Mouse (Mus musculus): ENCODE results near the gene Sox30.

Gene Sox30

GRCm38 (mm10) chr11:45979946-45980892, at the start of gene Sox30:
Gene Sox30, plus strand, starts transcription at chr11:45980310.
- peak; percentile 37 for DNase-seq (ENCODE audit: low spot score)

GRCm38 (mm10) chr11:45932771-45933170, 47.3 kb upstream of the Sox30 start:
- DNase-seq (ENCODE audit: low spot score) = no peak

DNA sequence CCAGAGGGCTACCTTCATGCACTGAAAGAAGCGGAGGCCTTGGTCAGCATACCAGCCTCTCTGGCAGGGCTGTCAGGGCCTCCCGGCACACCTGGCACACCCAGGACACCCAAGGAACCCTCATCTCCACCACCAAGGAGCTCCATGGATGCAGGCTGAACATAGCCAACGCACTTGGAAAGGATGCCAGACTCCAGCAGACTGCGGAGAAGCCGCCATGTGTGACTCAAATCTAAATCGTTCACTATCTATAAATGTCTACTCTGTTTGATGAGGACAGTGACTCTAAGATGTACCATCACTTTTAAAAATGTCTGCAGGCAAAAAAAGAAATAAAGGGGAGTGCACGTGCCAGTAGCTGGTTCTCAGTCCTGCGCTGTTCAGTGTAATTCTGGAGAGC, 42.6 kb upstream of the Sox30 start:
- DNase-seq (ENCODE audit: low spot score) = no peak

GRCm38 (mm10) chr11:45938917-45939316, 41.2 kb upstream of the Sox30 start:
- no peak for DNase-seq (ENCODE audit: low spot score)

GRCm38 (mm10) chr11:45942281-45942680, 37.8 kb upstream of the Sox30 start:
- DNase-seq (ENCODE audit: low spot score) = no peak

GRCm38 (mm10) chr11:45943108-45943705, 36.9 kb upstream of the Sox30 start:
- peak; percentile 56 for DNase-seq (ENCODE audit: low spot score)

DNA sequence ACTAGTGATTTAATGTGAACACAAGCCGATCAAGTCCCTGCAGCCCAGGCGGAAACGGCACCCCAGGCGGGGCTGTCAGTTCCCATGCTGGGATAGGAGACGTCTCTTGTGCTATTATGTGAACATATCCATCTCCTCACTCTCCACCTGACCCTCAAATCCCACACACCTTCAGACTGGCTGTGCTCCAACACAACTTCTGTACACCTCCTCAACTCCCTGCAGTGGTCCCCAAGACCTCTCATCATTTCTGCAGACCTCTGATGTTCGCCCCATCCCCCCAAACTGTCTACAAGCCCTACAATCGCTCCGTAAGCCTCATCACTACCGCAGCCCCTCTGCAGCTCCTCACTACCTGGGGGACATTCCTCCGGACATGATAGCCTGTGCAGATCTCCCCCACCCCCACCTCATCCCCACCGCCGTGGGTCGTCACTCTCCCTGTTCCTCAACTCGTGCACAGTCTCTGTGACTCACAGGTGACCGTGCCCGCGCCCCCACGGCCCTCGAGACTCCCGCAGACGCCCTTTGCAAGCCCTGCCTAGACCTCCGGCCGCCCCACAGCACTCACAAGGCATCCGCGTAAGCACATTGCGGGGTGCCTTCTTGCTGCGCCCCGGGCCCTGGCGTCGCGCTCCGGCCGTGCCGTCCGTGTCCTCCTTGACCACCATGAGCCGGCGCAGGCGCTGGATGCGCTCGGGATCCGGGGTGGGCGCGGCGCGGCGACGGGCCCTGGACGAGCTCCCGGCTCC, 36.0 kb upstream of the Sox30 start:
- DNase-seq (ENCODE audit: low spot score) = no peak

DNA sequence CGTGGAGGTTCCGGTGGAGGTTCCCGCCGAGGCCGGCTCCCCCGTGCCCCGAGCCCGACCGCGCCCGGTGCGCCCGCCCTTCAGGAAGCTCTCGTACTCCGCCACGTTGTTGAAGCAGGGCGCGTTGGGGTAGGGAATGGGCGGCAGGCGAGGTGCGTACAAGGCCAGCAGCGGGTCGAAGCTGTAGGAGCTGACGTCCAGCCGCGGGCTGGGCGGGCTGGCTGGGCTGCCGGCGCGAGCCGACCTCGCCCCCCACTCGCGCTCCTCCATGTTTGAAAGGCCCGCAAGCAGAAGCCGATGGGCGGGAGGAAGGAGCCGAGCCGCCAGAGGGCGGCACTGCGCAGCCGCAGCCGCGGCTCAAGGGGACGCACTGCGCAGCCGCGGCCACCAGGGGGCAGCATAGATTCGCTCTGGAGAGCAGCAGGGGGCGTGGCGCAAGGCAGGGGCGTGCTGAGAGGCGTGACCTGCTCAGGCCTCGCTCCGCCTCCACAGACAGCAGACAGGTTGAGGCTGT, 35.4 kb upstream of the Sox30 start, which contains the start of gene Lsm11:
Gene Lsm11, minus strand, starts transcription at position 293 of the 514 bp plus-strand sequence.
- peak; percentile 97 for DNase-seq (ENCODE audit: low spot score)

DNA sequence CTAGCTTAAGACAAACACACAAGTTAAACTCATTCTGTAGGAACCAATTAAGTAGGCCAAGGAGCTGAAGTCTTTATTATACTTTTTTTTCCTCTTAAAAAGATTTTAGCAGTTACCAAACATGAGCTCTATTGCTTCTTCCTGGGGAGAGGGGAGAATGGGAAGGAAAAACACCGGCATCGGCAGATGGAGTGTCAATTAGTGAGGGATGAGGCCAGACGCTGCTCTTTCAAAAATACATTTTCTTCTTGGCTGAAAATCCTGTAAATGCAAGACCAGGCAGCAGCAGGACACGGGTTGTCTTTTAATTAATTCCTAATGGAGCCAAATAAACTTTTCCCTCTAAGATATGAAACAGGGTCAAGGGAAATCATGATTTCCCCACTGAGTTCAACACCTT, 33.3 kb upstream of the Sox30 start:
- DNase-seq (ENCODE audit: low spot score) = no peak

GRCm38 (mm10) chr11:45947491-45947890, 32.6 kb upstream of the Sox30 start:
- DNase-seq (ENCODE audit: low spot score) = peak; percentile 43

GRCm38 (mm10) chr11:45955127-45955627, 24.9 kb upstream of the Sox30 start, which contains the start of gene Thg1l:
Gene Thg1l, minus strand, starts transcription at chr11:45955494.
- peak; percentile 92 for DNase-seq (ENCODE audit: low spot score)

GRCm38 (mm10) chr11:45959598-45959997, 20.5 kb upstream of the Sox30 start:
- no peak for DNase-seq (ENCODE audit: low spot score)

DNA sequence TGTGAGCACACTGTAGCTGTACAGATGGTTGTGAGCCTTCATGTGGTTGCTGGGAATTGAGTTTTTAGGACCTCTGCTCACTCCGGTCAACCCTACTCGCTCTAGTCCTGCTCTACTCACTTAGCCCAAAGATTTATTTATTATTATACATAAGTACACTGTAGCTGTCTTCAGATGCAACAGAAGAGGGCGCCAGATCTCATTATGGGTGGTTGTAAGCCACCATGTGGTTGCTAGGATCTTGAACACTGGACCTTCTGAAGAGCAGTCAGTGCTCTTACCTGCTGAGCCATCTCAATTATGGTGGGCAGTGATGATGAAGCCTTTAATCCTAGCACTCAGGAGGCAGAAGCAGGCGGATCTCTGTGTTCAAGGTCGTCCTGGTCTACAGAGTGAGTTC, 20.1 kb upstream of the Sox30 start:
- no peak for DNase-seq (ENCODE audit: low spot score)

DNA sequence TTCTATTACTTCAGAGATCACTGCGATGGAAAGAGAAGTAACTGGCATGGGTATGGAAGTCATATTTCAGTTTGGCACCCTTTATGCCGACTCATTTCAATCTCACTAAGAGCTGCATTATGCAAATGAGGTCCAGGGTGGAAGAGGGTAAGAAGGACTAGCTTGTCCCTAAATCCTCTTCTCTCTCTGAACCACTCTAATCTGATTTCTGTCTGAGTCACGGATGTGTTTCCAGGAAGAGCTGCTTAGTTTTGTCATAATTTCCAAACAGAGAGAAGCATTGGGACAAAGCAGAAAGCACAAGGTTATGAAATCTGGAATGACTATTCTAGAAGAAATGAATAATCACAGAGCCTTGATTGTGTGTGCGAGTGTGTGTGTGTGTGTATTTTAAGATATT, 13.2 kb upstream of the Sox30 start:
- DNase-seq (ENCODE audit: low spot score) = no peak

DNA sequence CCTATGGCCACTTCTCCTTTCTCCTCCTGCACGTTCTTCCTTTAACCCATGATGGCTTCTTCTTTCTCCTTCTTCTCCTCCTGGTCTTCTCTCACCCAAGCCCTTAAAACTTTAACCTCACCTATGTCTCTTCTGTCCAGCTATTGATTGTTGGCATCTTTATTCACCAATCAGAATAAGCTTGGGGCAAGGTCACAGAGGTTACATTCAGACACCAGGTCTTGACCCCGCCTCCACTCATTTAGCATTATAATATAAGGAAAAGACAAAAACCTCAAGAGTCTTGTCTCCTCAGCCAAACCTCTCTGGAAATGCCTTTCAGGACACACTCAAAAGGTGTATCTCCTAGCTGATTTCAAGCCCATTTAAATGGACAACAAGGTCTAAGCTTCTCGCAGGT, 11.6 kb upstream of the Sox30 start:
- DNase-seq (ENCODE audit: low spot score) = no peak

DNA sequence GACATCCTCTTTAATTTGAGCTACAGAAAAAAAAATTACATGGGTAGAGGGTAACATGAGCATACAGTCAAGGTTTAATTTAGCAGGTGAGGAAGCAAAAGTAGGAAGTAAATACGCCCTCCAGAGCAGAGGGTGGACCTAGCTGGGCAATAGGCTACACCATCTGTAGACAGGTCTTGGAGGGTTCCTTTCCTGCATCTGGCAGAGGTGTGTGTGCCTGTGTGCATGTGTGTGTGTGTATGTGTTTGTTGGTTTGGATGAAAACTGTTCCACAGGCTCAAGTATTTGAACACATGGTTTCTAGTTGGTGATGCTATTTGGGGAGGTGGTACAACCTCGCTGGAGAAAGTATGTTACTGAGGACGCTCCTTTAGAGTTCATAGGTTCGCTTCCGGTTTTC, 6.5 kb upstream of the Sox30 start:
- DNase-seq (ENCODE audit: low spot score) = no peak

- DNase-seq (ENCODE audit: low spot score) = no peak
Observed at GRCm38 (mm10) chr11:45974466-45974865, 5.6 kb upstream of the Sox30 start.

GRCm38 (mm10) chr11:45976061-45976460, 4.0 kb upstream of the Sox30 start:
- DNase-seq (ENCODE audit: low spot score) = peak; percentile 35

DNA sequence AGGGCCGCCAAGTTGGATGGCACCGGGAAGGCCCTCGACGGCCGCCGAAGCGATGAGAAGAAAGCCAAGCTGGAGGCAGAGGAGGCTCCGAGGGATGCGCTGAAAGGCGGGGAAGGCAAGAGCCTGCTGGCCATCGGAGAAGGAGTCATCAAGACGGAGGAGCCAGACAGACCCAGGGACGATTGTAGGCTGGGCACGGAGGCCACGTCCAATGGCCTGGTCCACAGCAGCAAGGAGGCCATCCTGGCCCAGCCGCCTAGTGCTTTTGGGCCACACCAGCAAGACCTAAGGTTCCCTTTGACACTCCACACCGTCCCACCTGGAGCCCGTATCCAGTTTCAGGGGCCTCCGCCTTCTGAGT, 763 bp downstream of the Sox30 start:
- DNase-seq (ENCODE audit: low spot score) = no peak

GRCm38 (mm10) chr11:45991604-45992003, 11.5 kb downstream of the Sox30 start:
- no peak for DNase-seq (ENCODE audit: low spot score)

GRCm38 (mm10) chr11:45992087-45992486, 12.0 kb downstream of the Sox30 start:
- no peak for DNase-seq (ENCODE audit: low spot score)

- DNase-seq (ENCODE audit: low spot score) = peak; percentile 74
Observed at GRCm38 (mm10) chr11:46016061-46016460, 36.0 kb downstream of the Sox30 start.
